8 mouse cellular contexts compared by ENCODE assay signal in genomic region chr9:108263131-108263681, GRCm38 (mm10). TPM values are rescaled to one million over a fixed set of nuclear protein-coding genes. Genes with fewer than 3 reads are reported as not detected.
DNase-seq lines count a peak whose midpoint lies in the region; ATAC-seq and TF ChIP-seq lines count a peak whose summit lies in the region.

No protein-coding gene starts in this region.

- H3K79me2 ChIP-seq in C2C12 (ENCODE audit: control insufficient read depth, insufficient read depth), result peaks cover 48% of the 10 kb centered on the region

- peak overlapping the region; percentile 80 for H3K9ac ChIP-seq in embryonic facial prominence, embryonic 11.5 days (replicated peaks; ENCODE audit: low read length)
- H3K9ac ChIP-seq in heart, postnatal 0 days (replicated peaks; ENCODE audit: low read depth, low read length), result peak overlapping the region; percentile 93
- peak overlapping the region; percentile 86 for H3K9ac ChIP-seq in midbrain, embryonic 13.5 days (replicated peaks)

- ATAC-seq in embryonic facial prominence, embryonic 11.5 days (replicated peaks; ENCODE audit: insufficient number of reproducible peaks, low FRiP score, low TSS enrichment, low read depth), result peak; percentile 41
- ATAC-seq in heart, postnatal 0 days (ENCODE audit: insufficient read depth, low read depth), result peak; percentile 25
- ATAC-seq in midbrain, embryonic 13.5 days, result peak; percentile 73
- no peak for ATAC-seq in monocyte, adult 5-6 weeks (replicated peaks; ENCODE audit: insufficient number of reproducible peaks, low FRiP score, low TSS enrichment, poor library complexity, severe bottlenecking)

- no peaks in the 10 kb centered on the region for H3K36me3 ChIP-seq in C2C12 (ENCODE audit: control insufficient read depth, insufficient read depth)
- H3K36me3 ChIP-seq in embryonic facial prominence, embryonic 11.5 days (replicated peaks; ENCODE audit: control insufficient read depth, insufficient read depth, low read depth, low read length), result no peaks in the 10 kb centered on the region
- no peaks in the 10 kb centered on the region for H3K36me3 ChIP-seq in heart, postnatal 0 days (replicated peaks; ENCODE audit: control insufficient read depth, insufficient read depth, low read length)
- 0 out of 2 replicates have a peak, but pooled peaks cover 4% of the 10 kb centered on the region for H3K36me3 ChIP-seq in limb, embryonic 10.5 days
- H3K36me3 ChIP-seq in midbrain, embryonic 13.5 days, result no peaks in the 10 kb centered on the region

- H3K27me3 ChIP-seq in cerebellum, adult 2 months (ENCODE audit: control insufficient read depth, insufficient read depth, low read length), result no peaks in the 10 kb centered on the region
- no peaks in the 10 kb centered on the region for H3K27me3 ChIP-seq in C2C12 (ENCODE audit: control insufficient read depth, insufficient read depth, insufficient read length)
- H3K27me3 ChIP-seq in embryonic facial prominence, embryonic 11.5 days (ENCODE audit: control insufficient read depth, insufficient read depth, low read length), result no peaks in the 10 kb centered on the region
- no peaks in the 10 kb centered on the region for H3K27me3 ChIP-seq in heart, postnatal 0 days (ENCODE audit: control insufficient read depth, insufficient read depth, low read length)
- H3K27me3 ChIP-seq in limb, embryonic 10.5 days (ENCODE audit: low read depth, poor library complexity, severe bottlenecking), result no peaks in the 10 kb centered on the region
- H3K27me3 ChIP-seq in midbrain, embryonic 13.5 days, result no peaks in the 10 kb centered on the region

- 1% methylated on average over 60 of the region's 62 CpGs for WGBS in cerebellum, adult 2 months
- WGBS in embryonic facial prominence, embryonic 11.5 days, result under 1% methylated on average over 61 of the region's 62 CpGs
- under 1% methylated on average over 57 of the region's 62 CpGs for WGBS in heart, postnatal 0 days
- under 1% methylated on average over 61 of the region's 62 CpGs for WGBS in limb, embryonic 10.5 days
- under 1% methylated on average over 53 of the region's 62 CpGs for WGBS in midbrain, embryonic 13.5 days

- peak overlapping the region; percentile 68 for H3K4me2 ChIP-seq in embryonic facial prominence, embryonic 11.5 days (ENCODE audit: low read depth, low read length)
- H3K4me2 ChIP-seq in heart, postnatal 0 days (ENCODE audit: low read depth, low read length), result peak overlapping the region; percentile 92
- peak overlapping the region; percentile 83 for H3K4me2 ChIP-seq in midbrain, embryonic 13.5 days (replicated peaks)

- peaks cover 22% of the 10 kb centered on the region for H3K79me3 ChIP-seq in C2C12 (ENCODE audit: low read depth)

- no peak for TF ChIP-seq POLR2A in cerebellum, adult 2 months (IDR thresholded peaks at IDR 0.05; ENCODE audit: borderline replicate concordance, insufficient read depth, low read length)

- H3ac ChIP-seq in C2C12 (ENCODE audit: control insufficient read depth, insufficient read length, low read depth), result peak overlapping the region; percentile 84

- H3K4me1 ChIP-seq in cerebellum, adult 2 months (ENCODE audit: control insufficient read depth, insufficient read depth, low read length), result peaks cover 9% of the 10 kb centered on the region; the same call in 1 of the 2 replicates
- H3K4me1 ChIP-seq in embryonic facial prominence, embryonic 11.5 days (ENCODE audit: control insufficient read depth, insufficient read depth, low read length), result peaks cover 7% of the 10 kb centered on the region; the same call in 1 of the 2 replicates
- H3K4me1 ChIP-seq in heart, postnatal 0 days (ENCODE audit: control insufficient read depth, insufficient read depth), result peaks cover 35% of the 10 kb centered on the region
- H3K4me1 ChIP-seq in limb, embryonic 10.5 days, result peaks cover 42% of the 10 kb centered on the region
- peaks cover 28% of the 10 kb centered on the region for H3K4me1 ChIP-seq in midbrain, embryonic 13.5 days (replicated peaks)

- peak overlapping the region; percentile 44 for H3K27ac ChIP-seq in cerebellum, adult 2 months (ENCODE audit: insufficient read depth, low read length)
- peak overlapping the region; percentile 83 for H3K27ac ChIP-seq in embryonic facial prominence, embryonic 11.5 days (replicated peaks; ENCODE audit: low read depth, low read length)
- H3K27ac ChIP-seq in heart, postnatal 0 days (ENCODE audit: low read depth), result peak overlapping the region; percentile 100
- H3K27ac ChIP-seq in limb, embryonic 10.5 days, result peak overlapping the region; percentile 94
- peak overlapping the region; percentile 94 for H3K27ac ChIP-seq in midbrain, embryonic 13.5 days

- TF ChIP-seq EP300 in heart, postnatal 0 days (IDR thresholded peaks at IDR 0.05; ENCODE audit: low read depth), result no peak

- peak overlapping the region; percentile 64 for H3K4me3 ChIP-seq in cerebellum, adult 2 months (replicated peaks; ENCODE audit: insufficient read depth, low read depth, low read length)
- H3K4me3 ChIP-seq in C2C12 (ENCODE audit: insufficient read depth, poor library complexity, severe bottlenecking), result peak overlapping the region; percentile 65
- H3K4me3 ChIP-seq in embryonic facial prominence, embryonic 11.5 days (ENCODE audit: low read depth, low read length), result peak overlapping the region; percentile 85
- H3K4me3 ChIP-seq in heart, postnatal 0 days (ENCODE audit: low read depth, low read length), result peak overlapping the region; percentile 87
- peak overlapping the region; percentile 97 for H3K4me3 ChIP-seq in limb, embryonic 10.5 days
- H3K4me3 ChIP-seq in midbrain, embryonic 13.5 days (replicated peaks), result peak overlapping the region; percentile 98

- H3K9me3 ChIP-seq in embryonic facial prominence, embryonic 11.5 days (replicated peaks; ENCODE audit: control insufficient read depth, low read length), result no peaks in the 10 kb centered on the region
- H3K9me3 ChIP-seq in heart, postnatal 0 days (replicated peaks; ENCODE audit: control insufficient read depth, low read length), result no peaks in the 10 kb centered on the region
- no peaks in the 10 kb centered on the region for H3K9me3 ChIP-seq in limb, embryonic 10.5 days (replicated peaks)
- no peaks in the 10 kb centered on the region for H3K9me3 ChIP-seq in midbrain, embryonic 13.5 days

- no peak for TF ChIP-seq CTCF in cerebellum, adult 2 months (IDR thresholded peaks at IDR 0.05; ENCODE audit: borderline replicate concordance, insufficient read depth, low read depth, low read length)
- no peak for TF ChIP-seq CTCF in C2C12 (IDR thresholded peaks at IDR 0.05; ENCODE audit: control insufficient read depth, insufficient read depth, insufficient read length)
- no peak for TF ChIP-seq CTCF in heart, postnatal 0 days (IDR thresholded peaks at IDR 0.05; ENCODE audit: low read depth)

- DNase-seq in cerebellum, adult 2 months, result no peak
- no peak for DNase-seq in cerebellum, adult 11-12 months
- DNase-seq in embryonic facial prominence, embryonic 11.5 days (ENCODE audit: low spot score), result peak; percentile 42
- no peak for DNase-seq in heart, postnatal 0 days (ENCODE audit: low spot score)
- no peak for DNase-seq in limb, embryonic 10.5 days (ENCODE audit: low spot score)

RNA-seq across cellular contexts. Expression of gene Dag1, which starts 0.6 kb away (rescaled TPM):
- 33.8 and 38.6 TPM in 2 replicates for polyA plus RNA-seq in cerebellum, adult 2 months (2012; rRNA removed)
- polyA plus RNA-seq in C2C12 (2012; fragmentation: generic; extraction: Trizol), result 42.3 TPM
- 44.5 and 49.8 TPM in 2 replicates for polyA plus RNA-seq in embryonic facial prominence, embryonic 11.5 days (2014; fragmentation: Nextera tagmentation; extraction: Ambion mirVana)
- total RNA-seq in heart, postnatal 0 days (2014; rRNA removed; ENCODE audit: low replicate concordance), result 209 and 229 TPM in 2 replicates
- polyA plus RNA-seq in heart, postnatal 0 days (2015; fragmentation: Nextera tagmentation; extraction: Ambion mirVana), result 99.2 and 106 TPM in 2 replicates
- 59.6 and 59.9 TPM in 2 replicates for polyA plus RNA-seq in limb, embryonic 10.5 days (2016; fragmentation: Nextera tagmentation; extraction: Ambion mirVana)
- 50.5 and 57.8 TPM in 2 replicates for polyA plus RNA-seq in midbrain, embryonic 13.5 days (2015; fragmentation: Nextera tagmentation; extraction: Ambion mirVana)
- total RNA-seq in monocyte, adult 5-6 weeks (2017), result 3.2 to 5.7 TPM (median 5.0 TPM) in 3 replicates

RNA-seq across cellular contexts. Expression of gene Nicn1, which starts 27.0 kb away (rescaled TPM):
- polyA plus RNA-seq in cerebellum, adult 2 months (2012; rRNA removed), result 94.1 and 97.5 TPM in 2 replicates
- 24.6 TPM for polyA plus RNA-seq in C2C12 (2012; fragmentation: generic; extraction: Trizol)
- 48.4 TPM in 2 replicates for polyA plus RNA-seq in embryonic facial prominence, embryonic 11.5 days (2014; fragmentation: Nextera tagmentation; extraction: Ambion mirVana)
- 12.9 and 22.4 TPM in 2 replicates for total RNA-seq in heart, postnatal 0 days (2014; rRNA removed; ENCODE audit: low replicate concordance)
- polyA plus RNA-seq in heart, postnatal 0 days (2015; fragmentation: Nextera tagmentation; extraction: Ambion mirVana), result 20.5 and 20.9 TPM in 2 replicates
- 32.9 and 35.8 TPM in 2 replicates for polyA plus RNA-seq in limb, embryonic 10.5 days (2016; fragmentation: Nextera tagmentation; extraction: Ambion mirVana)
- 118 TPM in 2 replicates for polyA plus RNA-seq in midbrain, embryonic 13.5 days (2015; fragmentation: Nextera tagmentation; extraction: Ambion mirVana)
- total RNA-seq in monocyte, adult 5-6 weeks (2017), result 1.1 to 1.9 TPM (median 1.6 TPM) in 3 replicates

RNA-seq across cellular contexts. Expression of gene Amt, which starts 33.4 kb away (rescaled TPM):
- 63.2 and 64.2 TPM in 2 replicates for polyA plus RNA-seq in cerebellum, adult 2 months (2012; rRNA removed)
- polyA plus RNA-seq in C2C12 (2012; fragmentation: generic; extraction: Trizol), result 0.71 TPM
- 14.6 and 16.4 TPM in 2 replicates for polyA plus RNA-seq in embryonic facial prominence, embryonic 11.5 days (2014; fragmentation: Nextera tagmentation; extraction: Ambion mirVana)
- 3.7 and 14.5 TPM in 2 replicates for total RNA-seq in heart, postnatal 0 days (2014; rRNA removed; ENCODE audit: low replicate concordance)
- polyA plus RNA-seq in heart, postnatal 0 days (2015; fragmentation: Nextera tagmentation; extraction: Ambion mirVana), result 5.4 and 6.4 TPM in 2 replicates
- 23.1 and 24.8 TPM in 2 replicates for polyA plus RNA-seq in limb, embryonic 10.5 days (2016; fragmentation: Nextera tagmentation; extraction: Ambion mirVana)
- 33.6 and 35.5 TPM in 2 replicates for polyA plus RNA-seq in midbrain, embryonic 13.5 days (2015; fragmentation: Nextera tagmentation; extraction: Ambion mirVana)
- total RNA-seq in monocyte, adult 5-6 weeks (2017), result 0.57 to 1.1 TPM in 2 of 3 replicates, not detected in the other

RNA-seq across cellular contexts. Expression of gene Rhoa, which starts 42.7 kb away (rescaled TPM):
- polyA plus RNA-seq in cerebellum, adult 2 months (2012; rRNA removed), result 198 and 201 TPM in 2 replicates
- 300 TPM for polyA plus RNA-seq in C2C12 (2012; fragmentation: generic; extraction: Trizol)
- 282 and 303 TPM in 2 replicates for polyA plus RNA-seq in embryonic facial prominence, embryonic 11.5 days (2014; fragmentation: Nextera tagmentation; extraction: Ambion mirVana)
- 167 and 207 TPM in 2 replicates for total RNA-seq in heart, postnatal 0 days (2014; rRNA removed; ENCODE audit: low replicate concordance)
- polyA plus RNA-seq in heart, postnatal 0 days (2015; fragmentation: Nextera tagmentation; extraction: Ambion mirVana), result 326 and 332 TPM in 2 replicates
- 246 and 250 TPM in 2 replicates for polyA plus RNA-seq in limb, embryonic 10.5 days (2016; fragmentation: Nextera tagmentation; extraction: Ambion mirVana)
- polyA plus RNA-seq in midbrain, embryonic 13.5 days (2015; fragmentation: Nextera tagmentation; extraction: Ambion mirVana), result 288 and 306 TPM in 2 replicates
- 777 to 880 TPM (median 867 TPM) in 3 replicates for total RNA-seq in monocyte, adult 5-6 weeks (2017)

RNA-seq across cellular contexts. Expression of gene Tcta, which starts 42.8 kb away (rescaled TPM):
- 55.2 and 58.9 TPM in 2 replicates for polyA plus RNA-seq in cerebellum, adult 2 months (2012; rRNA removed)
- 13.7 TPM for polyA plus RNA-seq in C2C12 (2012; fragmentation: generic; extraction: Trizol)
- polyA plus RNA-seq in embryonic facial prominence, embryonic 11.5 days (2014; fragmentation: Nextera tagmentation; extraction: Ambion mirVana), result 20.6 and 25.4 TPM in 2 replicates
- 46.1 and 46.9 TPM in 2 replicates for total RNA-seq in heart, postnatal 0 days (2014; rRNA removed; ENCODE audit: low replicate concordance)
- polyA plus RNA-seq in heart, postnatal 0 days (2015; fragmentation: Nextera tagmentation; extraction: Ambion mirVana), result 42.1 and 49.9 TPM in 2 replicates
- 9.2 and 11.5 TPM in 2 replicates for polyA plus RNA-seq in limb, embryonic 10.5 days (2016; fragmentation: Nextera tagmentation; extraction: Ambion mirVana)
- 52.6 and 57.5 TPM in 2 replicates for polyA plus RNA-seq in midbrain, embryonic 13.5 days (2015; fragmentation: Nextera tagmentation; extraction: Ambion mirVana)
- total RNA-seq in monocyte, adult 5-6 weeks (2017), result 9.4 to 19.9 TPM (median 16.0 TPM) in 3 replicates

Comparison
In these comparisons a context has a peak if more than half of its experiments do, and no peak if none do; other contexts are left out.
1. H3K27ac ChIP-seq: peak in every context shown above with its lines; median percentile 100 in heart, postnatal 0 days; 94 in limb, embryonic 10.5 days; 94 in midbrain, embryonic 13.5 days; 83 in embryonic facial prominence, embryonic 11.5 days; 44 in cerebellum, adult 2 months.